1 mouse cellular context compared by ENCODE assay signal in the genomic region with DNA sequence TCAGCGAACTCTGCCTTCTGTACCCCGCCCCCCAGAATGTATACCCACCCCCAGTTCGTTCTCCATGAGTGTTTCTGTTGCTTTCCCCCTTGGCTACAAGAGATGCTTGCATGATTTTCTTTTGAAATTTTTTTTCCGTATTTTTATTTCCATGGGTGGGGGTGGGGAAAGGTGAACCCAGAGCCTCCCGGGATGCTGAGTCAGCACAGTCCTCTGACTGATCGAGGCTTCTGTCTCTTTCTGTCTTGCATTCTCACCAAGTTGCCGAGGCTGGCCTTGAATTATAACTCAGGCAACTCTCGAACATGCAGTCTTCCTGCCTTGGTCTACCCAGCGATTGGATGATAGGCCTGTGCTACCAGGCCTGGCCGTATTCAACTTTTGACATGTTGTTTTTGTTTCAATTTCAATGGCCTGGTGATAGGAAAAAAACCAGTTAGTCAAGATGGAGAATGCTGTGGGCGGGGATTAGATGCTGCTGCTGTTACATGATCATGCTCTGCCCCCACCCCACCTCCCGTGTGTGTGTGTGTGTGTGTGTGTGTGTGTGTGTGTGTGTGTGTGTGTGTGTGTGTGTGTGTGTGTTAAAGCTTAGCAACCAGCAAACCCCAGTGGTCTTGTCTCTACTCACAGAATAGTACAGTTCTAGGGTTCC.
TF ChIP-seq lines count a peak whose summit lies in the region.

No protein-coding gene starts in this region.

TF ChIP-seq in MEL, 35 proteins besides CTCF, POLR2A, EP300 and RAD21:
- TF ChIP-seq MAFK (IDR thresholded peaks at IDR 0.05; ENCODE audit: borderline replicate concordance, low read depth, low read length) (0 out of 2 replicates have a peak, but pooled peaks have one; percentile 8), ZKSCAN1 (IDR thresholded peaks at IDR 0.05; ENCODE audit: low read depth, low read length) (no peak)
TF ChIP-seq in MEL: peak in this region for 1.
